Comparison of ENCODE assay signal across 20 mouse cellular contexts in genomic region chr19:57890954-57891353, GRCm38 (mm10).
A peak's percentile ranks its signal among the peaks of the same experiment; 100 is the strongest.
DNase-seq lines count a peak whose midpoint lies in the region; ATAC-seq and TF ChIP-seq lines count a peak whose summit lies in the region.
"Had no signal": no experiment of that assay in that cellular context is flagged by ENCODE, and none has a peak within 500 bp of the region (broad histone marks: within the 10 kb centered on the region; RNA-seq: fewer than 3 reads in every experiment).

No protein-coding gene starts in this region.

- no peak for TF ChIP-seq CTCF in stomach, postnatal 0 days (IDR thresholded peaks at IDR 0.05; ENCODE audit: low read depth)

- H3K27me3 ChIP-seq in midbrain, embryonic 11.5 days (ENCODE audit: control insufficient read depth, insufficient read depth, low read length) = no peaks in the 10 kb centered on the region
- no peaks in the 10 kb centered on the region for H3K27me3 ChIP-seq in midbrain, embryonic 14.5 days (ENCODE audit: control insufficient read depth, insufficient read depth, low read length)
- no peaks in the 10 kb centered on the region for H3K27me3 ChIP-seq in stomach, postnatal 0 days (ENCODE audit: control insufficient read depth, insufficient read depth, low read length)
- H3K27me3 ChIP-seq: embryonic facial prominence, embryonic 15.5 days; forebrain, embryonic 13.5 days; heart, embryonic 13.5 days; hindbrain, embryonic 13.5 days; neural tube, embryonic 13.5 days had no signal

- no peak overlapping the region for H3K4me3 ChIP-seq in midbrain, embryonic 11.5 days (ENCODE audit: low read depth, low read length)
- H3K4me3 ChIP-seq in midbrain, embryonic 14.5 days (replicated peaks; ENCODE audit: low read depth, low read length) = no peak overlapping the region
- H3K4me3 ChIP-seq in stomach, postnatal 0 days (ENCODE audit: low read depth, low read length) = no peak overlapping the region
- H3K4me3 ChIP-seq: embryonic facial prominence, embryonic 15.5 days; forebrain, embryonic 13.5 days; heart, embryonic 13.5 days; hindbrain, embryonic 13.5 days; neural tube, embryonic 13.5 days had no signal

- no peak overlapping the region for H3K9ac ChIP-seq in midbrain, embryonic 11.5 days (ENCODE audit: low read length)
- H3K9ac ChIP-seq in midbrain, embryonic 14.5 days (replicated peaks; ENCODE audit: low read length) = no peak overlapping the region
- H3K9ac ChIP-seq in stomach, postnatal 0 days (ENCODE audit: low read length) = no peak overlapping the region
- H3K9ac ChIP-seq: embryonic facial prominence, embryonic 15.5 days; forebrain, embryonic 13.5 days; heart, embryonic 13.5 days; hindbrain, embryonic 13.5 days; liver, embryonic 14.5 days; neural tube, embryonic 13.5 days had no signal

- no peak for ATAC-seq in midbrain, embryonic 11.5 days (ENCODE audit: low FRiP score)
- ATAC-seq in midbrain, embryonic 14.5 days (ENCODE audit: low FRiP score, low TSS enrichment) = no peak
- ATAC-seq in stomach, postnatal 0 days (ENCODE audit: low FRiP score, low TSS enrichment) = peak; percentile 70; the same call in 1 of the 2 replicates
- ATAC-seq: forebrain, embryonic 13.5 days; intestine, postnatal 0 days had no signal

- no peaks in the 10 kb centered on the region for H3K36me3 ChIP-seq in midbrain, embryonic 11.5 days (ENCODE audit: control insufficient read depth, insufficient read depth, low read length)
- no peaks in the 10 kb centered on the region for H3K36me3 ChIP-seq in midbrain, embryonic 14.5 days (ENCODE audit: control insufficient read depth, insufficient read depth, low read length)
- no peaks in the 10 kb centered on the region for H3K36me3 ChIP-seq in stomach, postnatal 0 days (ENCODE audit: control insufficient read depth, insufficient read depth, low read length)
- H3K36me3 ChIP-seq: embryonic facial prominence, embryonic 15.5 days; heart, embryonic 13.5 days; hindbrain, embryonic 13.5 days; neural tube, embryonic 13.5 days had no signal

- no peaks in the 10 kb centered on the region for H3K9me3 ChIP-seq in midbrain, embryonic 11.5 days (ENCODE audit: control insufficient read depth, low read length)
- no peaks in the 10 kb centered on the region for H3K9me3 ChIP-seq in midbrain, embryonic 14.5 days (ENCODE audit: control insufficient read depth, low read length)
- H3K9me3 ChIP-seq in stomach, postnatal 0 days (ENCODE audit: control insufficient read depth, low read length) = no peaks in the 10 kb centered on the region
- H3K9me3 ChIP-seq: embryonic facial prominence, embryonic 15.5 days; forebrain, embryonic 13.5 days; heart, embryonic 13.5 days; hindbrain, embryonic 13.5 days; neural tube, embryonic 13.5 days had no signal

- H3K4me2 ChIP-seq in midbrain, embryonic 11.5 days = no peak overlapping the region
- no peak overlapping the region for H3K4me2 ChIP-seq in midbrain, embryonic 14.5 days (ENCODE audit: low read length)
- no peak overlapping the region for H3K4me2 ChIP-seq in stomach, postnatal 0 days (replicated peaks; ENCODE audit: low read depth)
- H3K4me2 ChIP-seq: embryonic facial prominence, embryonic 15.5 days; forebrain, embryonic 13.5 days; hindbrain, embryonic 13.5 days; neural tube, embryonic 13.5 days had no signal

- DNase-seq in heart, adult 11 months = peak; percentile 72
- DNase-seq in heart, postnatal 10 days = no peak
- peak; percentile 84 for DNase-seq in midbrain, embryonic 11.5 days (ENCODE audit: low spot score, missing footprints)
- no peak for DNase-seq in midbrain, embryonic 14.5 days
- DNase-seq in embryo, embryonic 10.5 days (ENCODE audit: low spot score) = peak; percentile 44
- no peak for DNase-seq in stomach, postnatal 0 days (ENCODE audit: low spot score)
- DNase-seq in left cerebral cortex, postnatal 4 days = no peak
- no peak for DNase-seq in testis, postnatal 10 days (ENCODE audit: low spot score)
- DNase-seq: adrenal gland, postnatal 10 days; cerebellum, adult 11-12 months; cerebellum, postnatal 36 days; right cerebral cortex, postnatal 4 days had no signal

- no peak overlapping the region for H3K27ac ChIP-seq in midbrain, embryonic 11.5 days (ENCODE audit: low read depth, low read length)
- H3K27ac ChIP-seq in midbrain, embryonic 14.5 days (replicated peaks; ENCODE audit: low read depth, low read length) = no peak overlapping the region
- H3K27ac ChIP-seq in stomach, postnatal 0 days (replicated peaks) = no peak overlapping the region
- H3K27ac ChIP-seq: embryonic facial prominence, embryonic 15.5 days; forebrain, embryonic 13.5 days; heart, embryonic 13.5 days; hindbrain, embryonic 13.5 days; kidney, postnatal 0 days; liver, embryonic 14.5 days; neural tube, embryonic 13.5 days had no signal

- 20% methylated on average over 3 of the region's 3 CpGs for WGBS in midbrain, embryonic 11.5 days
- WGBS in midbrain, embryonic 14.5 days = 24% methylated on average over 3 of the region's 3 CpGs
- WGBS in stomach, postnatal 0 days = 64% methylated on average over 3 of the region's 3 CpGs

- peaks cover 8% of the 10 kb centered on the region for H3K4me1 ChIP-seq in midbrain, embryonic 11.5 days (ENCODE audit: control insufficient read depth, insufficient read depth, low read length)
- peaks cover 9% of the 10 kb centered on the region; the same call in 1 of the 2 replicates for H3K4me1 ChIP-seq in midbrain, embryonic 14.5 days (ENCODE audit: control insufficient read depth, insufficient read depth, low read length)
- no peaks in the 10 kb centered on the region for H3K4me1 ChIP-seq in stomach, postnatal 0 days (replicated peaks; ENCODE audit: control insufficient read depth, insufficient read depth)
- H3K4me1 ChIP-seq: embryonic facial prominence, embryonic 15.5 days had no signal

- intact Hi-C loops in heart, postnatal 10 days (cut with DNase I) = no loop called here
- intact Hi-C loops in left cerebral cortex, postnatal 4 days (cut with DNase I) = no loop called here

- no peak for TF ChIP-seq EP300 in stomach, postnatal 0 days (optimal IDR thresholded peaks at IDR 0.05)

Comparison
In these comparisons a context has a peak if more than half of its experiments do, and no peak if none do; other contexts are left out.
1. DNase-seq: peak in heart, adult 11 months (single experiment), midbrain, embryonic 11.5 days (single experiment) and embryo, embryonic 10.5 days (single experiment); none in heart, postnatal 10 days (0 of 2), midbrain, embryonic 14.5 days (single experiment), stomach, postnatal 0 days (single experiment), left cerebral cortex, postnatal 4 days (single experiment) and testis, postnatal 10 days (single experiment).